Mouse (Mus musculus) small intestine, adult 2 months (tissue): ENCODE data around the gene Rnf151. TPM values are rescaled to one million over a fixed set of nuclear protein-coding genes. Genes with fewer than 3 reads are reported as not detected.
"Not testable (repeated sequence)": the region's sequence is repeated elsewhere in the genome, so short reads cannot be mapped to it uniquely, and the experiment has no call there.

Experiments
- H3K27ac ChIP-seq: fragments of 200-500 bp; 2 replicates; pipeline ENCODE4 v1.5.1; 2012; ENCODE audit warnings: low read depth, low read length, control low read depth, inconsistent platforms; ENCODE audit not compliant: insufficient read depth
- H3K27me3 ChIP-seq: fragments of 200-500 bp; 2 replicates; pipeline ENCODE4 v1.6.1; 2012; ENCODE audit warnings: mild to moderate bottlenecking, moderate library complexity, low read length, inconsistent platforms; ENCODE audit not compliant: control insufficient read depth, insufficient read depth
- H3K36me3 ChIP-seq: fragments of 200-500 bp; 2 replicates; pipeline ENCODE4 v1.6.1; 2012; ENCODE audit warnings: mild to moderate bottlenecking, low read length, control low read depth, inconsistent platforms; ENCODE audit not compliant: control insufficient read depth, insufficient read depth
- H3K4me1 ChIP-seq: fragments of 200-500 bp; 2 replicates; pipeline ENCODE4 v1.6.1; 2012; ENCODE audit warnings: low read length, inconsistent platforms, mixed read lengths; ENCODE audit not compliant: control insufficient read depth, insufficient read depth, insufficient read length
- H3K4me3 ChIP-seq: fragments of 200-500 bp; 2 replicates; pipeline ENCODE4 v1.5.1; 2012; ENCODE audit warnings: low read depth, mild to moderate bottlenecking, control low read depth, inconsistent platforms, low read length, moderate library complexity
- CTCF ChIP-seq: fragments of 200-500 bp; IDR thresholded peaks from 2 replicates; pipeline ENCODE4 v1.5.1; 2012; ENCODE audit warnings: low read depth, mild to moderate bottlenecking, control low read depth, inconsistent platforms, low read length, moderate library complexity, mixed read lengths; ENCODE audit not compliant: insufficient replicate concordance, insufficient read length; ENCODE audit errors: extremely low read depth
- POLR2A ChIP-seq: fragments of 200-500 bp; IDR thresholded peaks from 2 replicates; pipeline ENCODE4 v1.6.1; 2012; ENCODE audit warnings: low read depth, mild to moderate bottlenecking, control low read depth, inconsistent platforms, low read length, moderate library complexity
- WGBS: fragments of 180-500 bp; shearing (Covaris S2); methylation state at CpG from one replicate; pipeline ENCODE4 v1.1.7; 2018; 5-methylcytosine and 5-hydroxymethylcytosine counted together
- polyA plus RNA-seq: library from polyadenylated mRNA; depleted of rRNA; stranded (reverse); fragments of >200 nt; gene quantifications from 2 replicates; pipeline ENCODE4 v1.2.3, GENCODE M21; 2012

The Rnf151 gene
- polyA plus RNA-seq, 1 experiment = 0.19 TPM

GRCm38 (mm10) chr17:24674277-24674676 lies 43.6 kb downstream of the Rnf151 start:
- no peak overlapping the region for H3K27ac ChIP-seq
- peaks cover 18% of the 10 kb centered on the region for H3K4me1 ChIP-seq
- WGBS = 73% methylated on average over 7 of the region's 7 CpGs
- H3K36me3 ChIP-seq = peaks cover 25% of the 10 kb centered on the region
- no peak for TF ChIP-seq POLR2A
- TF ChIP-seq CTCF = no peak
- H3K4me3 ChIP-seq = no peak overlapping the region
- no peaks in the 10 kb centered on the region for H3K27me3 ChIP-seq

GRCm38 (mm10) chr17:24672141-24672540 lies 45.7 kb downstream of the Rnf151 start:
- peaks cover 7% of the 10 kb centered on the region for H3K36me3 ChIP-seq
- H3K27me3 ChIP-seq = no peaks in the 10 kb centered on the region
- peak overlapping the region; percentile 22; the same call in 1 of the 2 replicates for H3K4me3 ChIP-seq
- peak overlapping the region; percentile 35 for H3K27ac ChIP-seq
- TF ChIP-seq CTCF = no peak
- no peak; the same call in 1 of the 2 replicates for TF ChIP-seq POLR2A
- H3K4me1 ChIP-seq = peaks cover 15% of the 10 kb centered on the region; the same call in 1 of the 2 replicates
- 5% methylated on average over 5 of the region's 5 CpGs for WGBS

- no peak overlapping the region for H3K4me3 ChIP-seq
- H3K27ac ChIP-seq = peak overlapping the region; percentile 7; the same call in 1 of the 2 replicates
- whole genome bisulfite sequencing = 44% methylated on average over 5 of the region's 5 CpGs
- no peaks in the 10 kb centered on the region for H3K27me3 ChIP-seq
- TF ChIP-seq POLR2A = no peak
- TF ChIP-seq CTCF = no peak
- H3K36me3 ChIP-seq = no peaks in the 10 kb centered on the region
- H3K4me1 ChIP-seq = peaks cover 15% of the 10 kb centered on the region; the same call in 1 of the 2 replicates
These were observed 46.5 kb downstream of the Rnf151 start for GRCm38 (mm10) chr17:24671346-24671745.

- peak overlapping the region; percentile 36 for H3K27ac ChIP-seq
- H3K4me3 ChIP-seq = peak overlapping the region; percentile 71
- no peaks in the 10 kb centered on the region for H3K36me3 ChIP-seq
- H3K27me3 ChIP-seq = no peaks in the 10 kb centered on the region
- H3K4me1 ChIP-seq = peaks cover 15% of the 10 kb centered on the region; the same call in 1 of the 2 replicates
- WGBS = 2% methylated on average over 8 of the region's 8 CpGs
- TF ChIP-seq POLR2A (no peak), CTCF (no peak)
These were observed 47.5 kb downstream of the Rnf151 start for GRCm38 (mm10) chr17:24670246-24670844.

- under 1% methylated on average over 80 of the region's 80 CpGs for WGBS
- Histone ChIP-seq H3K4me3 (peak within 1 kb of the TSS; percentile 71), H3K4me1 (peaks cover 15% of the 10 kb centered on the region; the same call in 1 of the 2 replicates), H3K27ac (peak within 1 kb of the TSS; percentile 36), H3K36me3 (no peaks in the 10 kb centered on the region), H3K27me3 (no peaks in the 10 kb centered on the region)
- TF ChIP-seq CTCF (peak; percentile 37; the same call in 1 of the 2 replicates), POLR2A (peak; percentile 67; the same call in 1 of the 2 replicates)
These were observed 48.2 kb downstream of the Rnf151 start, which contains the start of gene Zfp598 for GRCm38 (mm10) chr17:24669545-24670245. Gene Zfp598, plus strand, starts transcription at chr17:24669687.

- H3K36me3 ChIP-seq, H3K27me3 ChIP-seq: not testable (repeated sequence)
- peak overlapping the region; percentile 33; the same call in 1 of the 2 replicates for H3K27ac ChIP-seq
- H3K4me1 ChIP-seq = peaks cover 15% of the 10 kb centered on the region; the same call in 1 of the 2 replicates
- peak overlapping the region; percentile 58 for H3K4me3 ChIP-seq
- 7% methylated on average over 15 of the region's 15 CpGs for WGBS
These were observed 48.7 kb downstream of the Rnf151 start for GRCm38 (mm10) chr17:24669214-24669544.

- Histone ChIP-seq H3K36me3 (no peaks in the 10 kb centered on the region), H3K4me1 (peaks cover 15% of the 10 kb centered on the region; the same call in 1 of the 2 replicates), H3K27me3 (no peaks in the 10 kb centered on the region), H3K27ac (no peak overlapping the region), H3K4me3 (no peak overlapping the region)
- TF ChIP-seq CTCF (peak; percentile 58; the same call in 1 of the 2 replicates), POLR2A (no peak)
- WGBS = 8% methylated on average over 6 of the region's 6 CpGs
These were observed 50.4 kb downstream of the Rnf151 start for GRCm38 (mm10) chr17:24667416-24667815.

GRCm38 (mm10) chr17:24667011-24667410 lies 50.9 kb downstream of the Rnf151 start:
- not testable (repeated sequence) for H3K36me3 ChIP-seq, H3K27me3 ChIP-seq, H3K27ac ChIP-seq, H3K4me3 ChIP-seq
- 51% methylated on average over 7 of the region's 7 CpGs for WGBS
- peaks cover 11% of the 10 kb centered on the region; the same call in 1 of the 2 replicates for H3K4me1 ChIP-seq
